Mouse (Mus musculus) layer of hippocampus, postnatal 36 days (tissue): ENCODE measurements around the gene Tas1r1. TPM values are rescaled to one million over a fixed set of nuclear protein-coding genes. Genes with fewer than 3 reads are reported as not detected.

Experiments used
- DNase-seq, 2 experiments: peaks; one replicate each; pipeline ENCODE4 v3.0.0; 2022
- total RNA-seq, 2 experiments: library from RNA; stranded (reverse); gene quantifications; 2 replicates each; pipeline ENCODE4 v1.2.3; 2021

Gene Tas1r1
- under 1 TPM; 0.33 to 0.62 TPM for total RNA-seq

- no peak for DNase-seq
Measured at GRCm38 (mm10) chr4:152038225-152038984, at the start of gene Tas1r1. Tas1r1 (minus strand) TSS chr4:152038568.

- peak; percentile 46 to 49 for DNase-seq
Measured at GRCm38 (mm10) chr4:152088133-152088532, 49.8 kb upstream of the Tas1r1 start.

- DNase-seq = no peak
Measured at GRCm38 (mm10) chr4:152087211-152088081, 49.1 kb upstream of the Tas1r1 start.

GRCm38 (mm10) chr4:152086505-152087210 lies 48.3 kb upstream of the Tas1r1 start:
- DNase-seq = peak; percentile 69 to 73

DNA sequence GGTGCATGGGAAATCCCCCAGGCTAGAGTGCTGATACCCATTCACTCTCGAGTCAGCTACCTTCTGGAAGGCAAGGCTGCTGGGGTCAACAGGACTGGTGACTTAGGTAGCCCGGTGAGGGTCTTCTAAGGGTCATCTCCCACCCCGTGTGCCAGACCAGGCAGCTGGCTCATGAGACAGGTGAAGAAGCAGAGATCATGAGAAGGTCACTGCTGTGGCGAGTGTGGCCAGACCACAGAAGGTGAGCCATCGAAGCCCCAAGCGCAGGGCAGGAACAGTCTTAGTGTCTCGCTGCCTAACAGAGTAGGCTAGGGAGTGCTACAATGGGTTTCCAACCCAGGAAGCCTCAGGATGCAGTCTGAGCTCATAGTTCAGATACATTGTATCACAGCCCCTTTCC lies 46.2 kb upstream of the Tas1r1 start:
- DNase-seq = no peak

DNA sequence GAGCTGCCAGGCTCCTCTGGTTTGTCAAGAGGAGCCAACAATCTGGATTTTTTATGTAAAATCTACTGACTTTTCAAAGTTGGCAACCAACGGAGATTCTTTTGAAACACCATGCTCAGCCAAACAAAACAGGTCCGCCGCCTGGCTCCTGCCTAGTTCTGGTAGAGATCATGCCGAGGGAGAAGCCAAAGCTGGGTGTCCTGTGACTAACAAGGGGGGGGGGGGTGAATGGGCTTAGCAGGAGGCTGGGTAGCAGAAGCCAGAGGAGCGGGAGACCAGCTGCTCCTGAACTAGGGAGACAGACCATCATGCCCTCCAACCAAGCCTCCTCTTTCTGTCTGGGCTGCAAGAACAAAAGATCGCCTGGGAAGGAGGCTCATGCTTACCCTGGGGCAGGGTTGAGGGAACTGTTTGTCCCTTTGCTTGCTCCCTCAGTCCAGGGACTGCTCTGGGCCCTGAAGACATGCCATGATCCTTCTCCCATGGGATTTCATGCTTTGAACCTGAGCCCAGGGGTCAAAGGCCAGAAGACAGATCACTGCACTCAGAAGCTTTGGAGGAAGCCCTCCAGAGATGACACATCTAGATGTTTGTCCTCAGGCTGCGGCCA lies 45.3 kb upstream of the Tas1r1 start:
- DNase-seq = no peak

GRCm38 (mm10) chr4:152079931-152080330 lies 41.6 kb upstream of the Tas1r1 start:
- no peak for DNase-seq

DNA sequence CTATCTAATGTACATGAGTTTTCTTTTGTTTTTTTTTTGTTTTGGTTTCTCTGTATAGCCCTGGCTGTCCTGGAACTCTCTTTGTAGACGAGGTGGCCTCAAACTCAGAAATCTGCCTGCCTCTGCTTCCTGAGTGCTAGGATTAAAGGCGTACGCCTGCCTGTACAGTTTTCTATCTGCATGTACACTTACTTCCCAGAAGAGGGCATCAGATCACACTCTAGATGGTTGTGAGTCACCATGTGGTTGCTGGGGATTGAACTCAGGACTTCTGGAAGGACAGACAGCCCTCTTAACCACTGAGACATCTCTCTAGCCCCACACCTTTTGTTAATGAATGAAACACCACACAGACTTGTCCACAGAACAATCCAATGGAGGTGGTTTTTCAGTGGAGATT lies 40.9 kb upstream of the Tas1r1 start:
- no peak for DNase-seq

DNA sequence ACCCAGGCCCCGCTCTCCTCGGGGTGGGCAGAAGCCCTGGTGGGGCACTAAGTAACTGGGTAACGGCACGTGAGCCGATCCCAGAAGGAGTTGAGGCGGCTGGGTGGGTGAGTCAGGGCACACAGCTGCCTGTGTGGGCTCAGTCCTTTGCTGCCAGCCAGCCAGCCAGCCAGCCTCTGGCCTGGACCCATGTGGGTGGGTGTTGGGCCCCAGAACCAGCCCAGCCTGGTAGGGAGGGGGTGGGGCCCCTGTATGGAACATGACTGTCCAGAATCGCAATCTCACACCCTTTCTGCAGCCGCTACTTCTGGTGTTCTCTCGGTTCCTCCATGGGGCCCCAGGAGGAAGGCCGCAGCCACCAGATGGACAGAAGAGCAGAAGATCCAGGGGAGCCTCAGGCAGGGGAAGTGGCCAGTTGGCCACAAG lies 39.8 kb upstream of the Tas1r1 start:
- DNase-seq = no peak

DNA sequence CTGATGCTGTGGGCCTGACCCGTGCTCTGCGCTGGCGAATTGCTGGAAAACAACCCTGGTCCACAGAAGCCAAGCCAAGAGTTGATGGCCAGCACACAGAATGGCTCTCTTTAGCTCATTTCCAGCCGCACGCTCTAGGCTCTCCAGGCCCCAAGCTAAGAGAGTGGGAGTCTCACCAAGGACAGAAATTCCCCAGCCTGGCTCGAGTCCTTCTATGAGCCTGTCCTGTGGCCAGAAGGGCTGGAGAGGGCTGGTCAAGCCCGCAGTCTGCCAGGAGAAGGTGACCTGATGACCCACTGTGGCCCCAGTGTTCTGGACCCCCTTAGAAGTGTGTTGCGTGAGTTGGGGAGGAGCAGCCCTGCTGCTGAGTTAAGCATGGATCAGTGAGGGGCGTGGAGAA lies 38.8 kb upstream of the Tas1r1 start:
- DNase-seq = no peak

GRCm38 (mm10) chr4:152074548-152074947 lies 36.2 kb upstream of the Tas1r1 start:
- no peak for DNase-seq

- DNase-seq = no peak
Measured at GRCm38 (mm10) chr4:152073715-152074114, 35.3 kb upstream of the Tas1r1 start.

GRCm38 (mm10) chr4:152072655-152073054 lies 34.3 kb upstream of the Tas1r1 start:
- DNase-seq = no peak

- peak in 1 of 2 experiments; percentile 61 for DNase-seq
Measured at GRCm38 (mm10) chr4:152072121-152072601, 33.8 kb upstream of the Tas1r1 start, which contains the start of gene Plekhg5. Plekhg5 (plus strand) TSS chr4:152072498.

- DNase-seq = no peak
Measured at GRCm38 (mm10) chr4:152070494-152071396, 32.4 kb upstream of the Tas1r1 start.

GRCm38 (mm10) chr4:152069245-152069644 lies 30.9 kb upstream of the Tas1r1 start:
- DNase-seq = no peak

GRCm38 (mm10) chr4:152068166-152068724 lies 29.9 kb upstream of the Tas1r1 start:
- no peak for DNase-seq

GRCm38 (mm10) chr4:152067280-152067679 lies 28.9 kb upstream of the Tas1r1 start:
- DNase-seq = no peak

DNA sequence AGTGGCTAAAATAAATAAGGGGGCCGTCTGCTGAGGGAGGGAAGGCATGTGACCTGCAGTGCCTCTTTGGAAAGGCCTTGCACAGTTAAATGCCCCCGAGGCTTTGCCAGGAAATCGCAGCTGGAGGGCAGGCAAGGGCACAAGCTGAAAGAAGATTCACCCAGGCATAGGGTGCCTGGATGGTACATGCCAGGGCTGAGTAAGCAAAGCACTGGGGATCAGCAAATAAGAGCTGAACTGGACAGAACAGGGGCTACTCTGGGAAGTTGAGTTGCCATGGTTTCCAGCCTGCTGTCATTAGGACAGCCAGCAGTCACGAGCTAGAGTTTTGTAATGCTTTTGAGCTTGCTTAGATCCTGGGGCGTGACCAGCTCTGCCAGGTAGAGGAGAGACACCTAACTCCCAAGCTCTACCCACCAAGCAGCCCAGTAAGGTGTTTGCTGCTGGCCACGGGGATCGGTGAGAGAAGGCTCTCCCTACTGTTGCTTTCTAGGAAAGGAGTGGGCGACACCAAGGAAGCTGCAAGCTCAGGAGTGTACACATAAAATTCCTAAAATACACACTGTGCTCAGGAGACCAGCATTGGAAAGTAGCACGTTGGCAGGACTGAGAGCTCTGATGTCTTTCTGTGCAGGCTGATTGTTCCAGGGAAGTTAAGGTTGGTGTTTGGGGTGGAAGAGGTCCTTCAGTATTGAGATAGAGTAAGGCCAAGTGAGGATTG lies 24.2 kb upstream of the Tas1r1 start:
- no peak for DNase-seq

DNA sequence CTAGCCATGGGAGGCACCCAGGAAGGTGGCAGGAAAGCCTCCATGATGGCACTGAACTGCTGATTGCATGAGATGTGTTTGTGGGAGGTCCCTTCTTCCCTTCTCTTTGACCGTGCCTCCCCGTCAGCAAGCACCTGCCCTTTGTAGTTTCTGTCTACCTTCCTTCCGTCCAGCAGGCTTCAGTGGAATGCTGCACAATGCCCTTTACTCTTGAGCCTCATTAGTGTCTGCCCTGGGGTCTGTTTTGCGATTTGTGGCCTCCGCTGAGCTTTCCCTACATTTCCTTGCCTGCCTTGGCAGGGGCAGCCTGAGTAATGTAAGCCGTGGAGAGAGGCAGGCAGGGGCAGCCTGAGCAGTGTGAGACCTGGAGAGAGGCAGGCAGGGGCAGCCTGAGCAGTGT lies 6.2 kb upstream of the Tas1r1 start:
- DNase-seq = no peak
